Mouse (Mus musculus) midbrain, embryonic 12.5 days (tissue): ENCODE results near the gene Pex11b. TPM values are rescaled to one million over a fixed set of nuclear protein-coding genes. Genes with fewer than 3 reads are reported as not detected.
"Not testable (repeated sequence)": the region's sequence is repeated elsewhere in the genome, so short reads cannot be mapped to it uniquely, and the experiment has no call there.

Experiments
- ATAC-seq: fragments of 200-750 bp; cut with Nextera tagmentation; 2 replicates; pipeline ENCODE4 v1.8.0; 2017; ENCODE audit warnings: low read depth, moderate TSS enrichment, moderate library complexity; ENCODE audit not compliant: low FRiP score
- H3K27ac ChIP-seq: fragments of 300-500 bp; sonication (generic); replicated peaks from 2 replicates; pipeline ENCODE4 v1.5.1; 2016; ENCODE audit warnings: mild to moderate bottlenecking
- H3K27me3 ChIP-seq: fragments of 300-500 bp; sonication (generic); 2 replicates; pipeline ENCODE4 v1.6.1; 2016; ENCODE audit warnings: mild to moderate bottlenecking
- H3K36me3 ChIP-seq: fragments of 300-500 bp; sonication (generic); 2 replicates; pipeline ENCODE4 v1.6.1; 2016
- H3K4me1 ChIP-seq: fragments of 300-500 bp; sonication (generic); 2 replicates; pipeline ENCODE4 v1.6.1; 2016
- H3K4me2 ChIP-seq: fragments of 300-500 bp; sonication (generic); replicated peaks from 2 replicates; pipeline ENCODE4 v1.6.1; 2016; ENCODE audit warnings: mild to moderate bottlenecking, moderate library complexity
- H3K4me3 ChIP-seq: fragments of 300-500 bp; sonication (generic); 2 replicates; pipeline ENCODE4 v1.5.1; 2016; ENCODE audit warnings: mild to moderate bottlenecking
- H3K9ac ChIP-seq: fragments of 300-500 bp; sonication (generic); replicated peaks from 2 replicates; pipeline ENCODE4 v1.6.1; 2016; ENCODE audit warnings: mild to moderate bottlenecking, moderate library complexity
- H3K9me3 ChIP-seq: fragments of 300-500 bp; sonication (generic); 2 replicates; pipeline ENCODE4 v1.6.1; 2016; ENCODE audit warnings: mild to moderate bottlenecking
- WGBS: fragments of 180-500 bp; shearing (Covaris S2); methylation state at CpG from one replicate; pipeline ENCODE4 v1.1.7; 2016; 5-methylcytosine and 5-hydroxymethylcytosine counted together
- polyA plus RNA-seq: library from polyadenylated mRNA; unstranded; fragments of >200 nt; fragmentation: Nextera tagmentation; extraction: Ambion mirVana; gene quantifications from 2 replicates; pipeline ENCODE4 v1.2.1, GENCODE M21; 2016

Pex11b gene
- polyA plus RNA-seq, 1 experiment from 2014 or later, result 46.5 TPM

DNA sequence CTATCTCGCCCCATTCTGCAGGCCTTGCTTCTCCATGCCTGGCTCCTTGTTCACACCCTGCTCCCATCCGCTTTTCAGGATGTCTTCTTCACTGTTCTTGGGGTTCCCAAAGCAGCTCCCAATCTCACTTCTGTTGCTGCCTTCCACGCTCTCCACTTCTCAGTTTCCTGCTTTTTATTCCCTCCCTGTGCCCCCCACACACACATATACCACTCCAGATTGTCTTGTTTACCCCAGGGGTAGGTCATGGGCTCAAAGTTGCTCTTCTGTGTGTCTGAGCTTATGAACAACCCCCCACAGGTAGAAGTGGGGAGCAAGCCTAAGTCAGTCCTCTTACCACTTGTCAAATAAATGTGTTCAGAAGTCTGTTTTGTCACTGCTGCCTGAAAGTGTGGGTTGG lies 35.8 kb upstream of the Pex11b start:
- no peak overlapping the region for H3K4me2 ChIP-seq
- no peak overlapping the region for H3K27ac ChIP-seq
- H3K9ac ChIP-seq, result no peak overlapping the region
- H3K36me3 ChIP-seq, result peaks cover 7% of the 10 kb centered on the region
- H3K27me3 ChIP-seq, result peaks cover 34% of the 10 kb centered on the region
- peaks cover 67% of the 10 kb centered on the region for H3K4me1 ChIP-seq
- no peak for ATAC-seq
- 58% methylated on average over 3 of the region's 3 CpGs for WGBS
- H3K4me3 ChIP-seq, result no peak overlapping the region
- H3K9me3 ChIP-seq, result no peaks in the 10 kb centered on the region

- ATAC-seq, result peak; percentile 94
- Histone ChIP-seq H3K36me3 (peaks cover 7% of the 10 kb centered on the region), H3K4me3 (peak within 1 kb of the TSS; percentile 95), H3K4me1 (peaks cover 71% of the 10 kb centered on the region), H3K9ac (peak within 1 kb of the TSS; percentile 98), H3K9me3 (no peaks in the 10 kb centered on the region), H3K27me3 (peaks cover 23% of the 10 kb centered on the region), H3K4me2 (peak within 1 kb of the TSS; percentile 70), H3K27ac (peak within 1 kb of the TSS; percentile 97)
- 2% methylated on average over 27 of the region's 27 CpGs for WGBS
Measured at GRCm38 (mm10) chr3:96600639-96601250, 34.4 kb upstream of the Pex11b start, which contains the start of gene Lix1l. TSS of gene Lix1l (plus strand) at chr3:96601149.

GRCm38 (mm10) chr3:96601251-96601787 lies 33.9 kb upstream of the Pex11b start:
- Histone ChIP-seq H3K27me3 (peaks cover 18% of the 10 kb centered on the region), H3K4me2 (peak overlapping the region; percentile 70), H3K27ac (peak overlapping the region; percentile 97), H3K9me3 (no peaks in the 10 kb centered on the region), H3K9ac (peak overlapping the region; percentile 98), H3K4me3 (peak overlapping the region; percentile 95), H3K36me3 (peaks cover 7% of the 10 kb centered on the region), H3K4me1 (peaks cover 65% of the 10 kb centered on the region)
- under 1% methylated on average over 14 of the region's 40 CpGs for WGBS
- ATAC-seq, result peak; percentile 71

GRCm38 (mm10) chr3:96601941-96602703 lies 33.1 kb upstream of the Pex11b start:
- Histone ChIP-seq H3K9me3 (no peaks in the 10 kb centered on the region), H3K4me2 (peak overlapping the region; percentile 70), H3K4me1 (peaks cover 57% of the 10 kb centered on the region), H3K36me3 (peaks cover 7% of the 10 kb centered on the region), H3K27me3 (peaks cover 10% of the 10 kb centered on the region), H3K9ac (peak overlapping the region; percentile 98), H3K4me3 (peak overlapping the region; percentile 95), H3K27ac (peak overlapping the region; percentile 97)
- ATAC-seq, result no peak
- WGBS, result 22% methylated on average over 10 of the region's 10 CpGs

DNA sequence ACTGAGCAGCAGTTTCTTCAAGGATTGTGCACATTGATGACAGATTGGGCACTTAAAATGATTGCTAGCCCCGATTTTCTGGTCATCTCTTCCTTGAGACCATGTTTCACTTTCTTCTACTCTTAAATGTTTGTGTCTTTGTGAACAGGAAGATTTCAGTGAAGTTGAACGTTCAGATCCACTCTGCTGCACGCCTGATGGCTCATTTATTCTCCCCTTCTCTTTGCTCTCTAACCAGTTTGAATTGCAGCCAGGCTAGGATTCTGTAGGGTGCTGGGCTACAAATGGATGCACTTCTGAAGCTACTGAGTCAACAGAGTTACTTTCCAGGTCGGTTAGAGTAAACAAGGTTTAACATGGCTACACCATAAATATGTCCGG lies 32.5 kb upstream of the Pex11b start:
- H3K4me3 ChIP-seq, result peak overlapping the region; percentile 95
- WGBS, result 34% methylated on average over 5 of the region's 5 CpGs
- peak overlapping the region; percentile 97 for H3K27ac ChIP-seq
- peak overlapping the region; percentile 98 for H3K9ac ChIP-seq
- peaks cover 7% of the 10 kb centered on the region for H3K36me3 ChIP-seq
- no peak for ATAC-seq
- H3K9me3 ChIP-seq, result no peaks in the 10 kb centered on the region
- peaks cover 51% of the 10 kb centered on the region for H3K4me1 ChIP-seq
- peaks cover 10% of the 10 kb centered on the region for H3K27me3 ChIP-seq
- peak overlapping the region; percentile 70 for H3K4me2 ChIP-seq

DNA sequence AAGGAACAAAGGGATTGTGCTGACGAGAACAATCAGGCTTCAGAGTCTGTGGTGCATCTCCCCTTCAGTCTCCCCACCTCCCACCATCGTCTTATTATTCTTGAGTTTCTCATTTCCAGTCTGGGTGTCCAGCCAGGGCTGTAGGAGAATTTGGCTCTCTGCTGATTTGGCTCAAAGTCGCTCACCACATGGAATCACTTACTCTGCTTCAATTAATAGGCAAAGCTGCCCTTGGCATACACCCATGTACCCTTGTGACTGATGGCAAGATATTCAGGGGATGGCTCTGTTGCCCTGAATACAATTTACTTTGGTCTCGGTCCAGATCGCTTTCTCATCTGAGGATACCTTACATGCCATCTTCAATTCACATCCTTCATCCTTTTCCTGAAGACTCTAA lies 31.9 kb upstream of the Pex11b start:
- 45% methylated on average over 5 of the region's 5 CpGs for WGBS
- Histone ChIP-seq H3K4me3 (peak overlapping the region; percentile 95), H3K4me1 (peaks cover 45% of the 10 kb centered on the region), H3K9me3 (no peaks in the 10 kb centered on the region), H3K9ac (peak overlapping the region; percentile 98), H3K27me3 (peaks cover 10% of the 10 kb centered on the region), H3K4me2 (peak overlapping the region; percentile 70), H3K36me3 (peaks cover 7% of the 10 kb centered on the region), H3K27ac (peak overlapping the region; percentile 97)
- ATAC-seq, result no peak

GRCm38 (mm10) chr3:96606007-96606406 lies 29.2 kb upstream of the Pex11b start:
- H3K4me2 ChIP-seq, H3K27ac ChIP-seq, H3K9me3 ChIP-seq, H3K4me3 ChIP-seq, H3K36me3 ChIP-seq, H3K27me3 ChIP-seq, ATAC-seq, H3K9ac ChIP-seq: not testable (repeated sequence)
- H3K4me1 ChIP-seq, result peaks cover 33% of the 10 kb centered on the region
- WGBS, result 90% methylated on average over 4 of the region's 4 CpGs

- no peak for ATAC-seq
- Histone ChIP-seq H3K9ac (no peak overlapping the region), H3K9me3 (no peaks in the 10 kb centered on the region), H3K4me2 (no peak overlapping the region), H3K27ac (no peak overlapping the region), H3K4me1 (peaks cover 33% of the 10 kb centered on the region), H3K4me3 (no peak overlapping the region), H3K36me3 (peaks cover 7% of the 10 kb centered on the region), H3K27me3 (no peaks in the 10 kb centered on the region)
- WGBS, result 90% methylated on average over 4 of the region's 4 CpGs
Measured at GRCm38 (mm10) chr3:96606618-96607017, 28.6 kb upstream of the Pex11b start.

DNA sequence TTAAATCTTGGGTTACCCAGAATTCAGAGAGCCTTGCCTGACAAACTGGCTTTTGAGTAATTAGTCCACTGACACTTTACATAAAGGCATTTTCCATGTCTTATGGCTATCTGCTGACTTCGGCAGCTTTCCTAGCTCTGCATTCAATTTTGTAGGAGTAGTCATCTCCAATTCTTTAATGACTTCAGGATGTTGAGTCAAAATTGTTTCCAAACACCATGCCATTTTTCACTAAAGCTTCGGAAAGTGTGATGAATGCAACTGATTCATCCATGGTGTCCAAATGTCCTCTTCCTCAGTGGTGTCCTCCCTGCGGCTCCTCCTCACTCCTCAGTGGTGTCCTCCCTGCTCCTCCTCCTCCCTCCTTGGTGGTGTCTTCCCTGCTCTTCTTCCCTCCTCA lies 17.2 kb upstream of the Pex11b start:
- no peaks in the 10 kb centered on the region for H3K27me3 ChIP-seq
- 94% methylated on average over 3 of the region's 3 CpGs for WGBS
- H3K36me3 ChIP-seq, result peaks cover 72% of the 10 kb centered on the region
- no peaks in the 10 kb centered on the region for H3K4me1 ChIP-seq
- no peak for ATAC-seq
- H3K9me3 ChIP-seq, result no peaks in the 10 kb centered on the region
- H3K4me2 ChIP-seq, result no peak overlapping the region
- no peak overlapping the region for H3K27ac ChIP-seq
- H3K4me3 ChIP-seq, result no peak overlapping the region
- H3K9ac ChIP-seq, result no peak overlapping the region

DNA sequence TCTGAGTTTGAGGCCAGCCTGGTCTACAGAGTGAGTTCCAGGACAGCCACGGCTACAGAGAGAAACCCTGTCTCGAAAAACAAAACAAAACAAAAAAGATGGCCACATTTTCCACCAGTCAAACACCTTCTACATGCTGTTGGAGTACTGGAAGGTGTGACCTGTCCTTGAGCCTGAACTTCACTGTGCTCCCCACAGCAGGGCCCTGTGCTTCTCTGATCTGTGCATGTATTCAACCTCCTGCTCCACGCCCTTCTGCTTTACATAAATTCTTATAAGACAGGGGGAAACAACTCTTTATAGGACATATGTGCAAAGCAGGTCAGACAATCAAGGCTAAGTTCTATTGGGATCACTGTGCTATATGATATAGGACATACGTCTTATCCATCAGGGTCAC lies 12.0 kb upstream of the Pex11b start:
- Histone ChIP-seq H3K9ac (no peak overlapping the region), H3K36me3 (peaks cover 59% of the 10 kb centered on the region), H3K27ac (no peak overlapping the region), H3K4me1 (no peaks in the 10 kb centered on the region), H3K9me3 (no peaks in the 10 kb centered on the region), H3K4me2 (no peak overlapping the region), H3K27me3 (no peaks in the 10 kb centered on the region), H3K4me3 (no peak overlapping the region)
- WGBS, result 95% methylated on average over 4 of the region's 4 CpGs
- ATAC-seq, result no peak

- Histone ChIP-seq H3K9ac (peak within 1 kb of the TSS; percentile 76), H3K4me1 (peaks cover 18% of the 10 kb centered on the region), H3K9me3 (no peaks in the 10 kb centered on the region), H3K36me3 (peaks cover 27% of the 10 kb centered on the region), H3K4me2 (peak within 1 kb of the TSS; percentile 85), H3K27ac (peak within 1 kb of the TSS; percentile 72; the same call in 1 of the 2 replicates), H3K4me3 (peak within 1 kb of the TSS; percentile 71), H3K27me3 (no peaks in the 10 kb centered on the region)
- WGBS, result under 1% methylated on average over 48 of the region's 48 CpGs
- ATAC-seq, result peak; percentile 92
Measured at GRCm38 (mm10) chr3:96629729-96630600, 5.2 kb upstream of the Pex11b start, which contains the start of gene Rbm8a. TSS of gene Rbm8a (plus strand) at chr3:96629933.
